Mouse (Mus musculus): Measurements from ENCODE around the gene Hs3st2. TPM values are rescaled to one million over a fixed set of nuclear protein-coding genes. Genes with fewer than 3 reads are reported as not detected.

Gene Hs3st2
- polyA plus RNA-seq, 1 experiment from 2014 or later, result 1.3 TPM

DNA sequence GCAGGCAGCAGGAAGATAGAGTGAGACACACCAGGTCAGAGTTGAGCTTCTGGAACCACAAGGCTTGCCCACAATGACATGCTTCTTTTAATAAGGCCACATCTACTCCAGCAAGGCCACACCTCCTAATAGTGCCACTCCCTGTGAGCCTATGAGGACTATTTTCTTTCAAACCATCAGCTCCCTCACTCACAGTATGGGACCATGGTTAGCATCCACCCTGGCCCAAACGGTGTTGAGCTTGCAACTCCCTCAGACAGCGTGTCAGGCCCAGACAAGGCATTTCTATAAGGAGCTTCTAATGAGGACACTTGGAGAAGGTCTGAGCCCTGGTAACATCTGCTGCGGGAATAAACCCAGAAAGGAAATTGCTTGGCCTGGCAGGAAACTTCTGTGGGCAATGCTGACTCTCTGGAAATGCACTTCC is 125.5 kb downstream of the Hs3st2 start:
- no peak overlapping the region for H3K9ac ChIP-seq
- ATAC-seq (ENCODE audit: insufficient read depth, low FRiP score, low read depth), result no peak
- WGBS, result 68% methylated on average over 3 of the region's 3 CpGs
- H3K4me2 ChIP-seq, result no peak overlapping the region
- H3K27ac ChIP-seq, result no peak overlapping the region
- no peaks in the 10 kb centered on the region for H3K36me3 ChIP-seq
- H3K4me3 ChIP-seq (replicated peaks), result no peak overlapping the region
- no peaks in the 10 kb centered on the region for H3K4me1 ChIP-seq
- H3K27me3 ChIP-seq (replicated peaks), result no peaks in the 10 kb centered on the region
- H3K9me3 ChIP-seq, result no peaks in the 10 kb centered on the region

DNA sequence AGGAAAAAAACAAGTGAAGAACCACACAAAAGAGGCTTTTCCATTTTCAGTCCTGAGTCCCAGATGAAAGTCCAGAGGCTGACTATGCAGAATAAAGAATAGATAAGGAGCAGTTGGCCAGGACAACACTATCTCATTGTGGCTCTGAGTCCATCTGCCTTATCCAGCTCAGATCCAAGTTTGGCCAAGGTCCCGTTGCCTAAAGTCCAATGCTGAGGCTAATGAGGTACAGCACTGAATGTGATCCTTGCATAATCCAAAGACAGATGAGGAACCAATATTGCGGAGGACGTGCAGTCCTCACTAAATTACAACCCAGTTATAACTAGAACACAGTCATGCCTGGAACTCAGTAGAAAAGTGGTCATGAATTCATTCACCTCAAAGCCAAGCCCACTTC is 130.5 kb downstream of the Hs3st2 start:
- H3K36me3 ChIP-seq, result no peaks in the 10 kb centered on the region
- no peak for ATAC-seq (ENCODE audit: insufficient read depth, low FRiP score, low read depth)
- H3K9me3 ChIP-seq, result no peaks in the 10 kb centered on the region
- no peaks in the 10 kb centered on the region for H3K4me1 ChIP-seq
- 87% methylated on average over 3 of the region's 3 CpGs for WGBS
- H3K4me3 ChIP-seq (replicated peaks), result no peak overlapping the region
- H3K9ac ChIP-seq, result no peak overlapping the region
- H3K27me3 ChIP-seq (replicated peaks), result no peaks in the 10 kb centered on the region
- no peak overlapping the region for H3K4me2 ChIP-seq
- H3K27ac ChIP-seq, result no peak overlapping the region

DNA sequence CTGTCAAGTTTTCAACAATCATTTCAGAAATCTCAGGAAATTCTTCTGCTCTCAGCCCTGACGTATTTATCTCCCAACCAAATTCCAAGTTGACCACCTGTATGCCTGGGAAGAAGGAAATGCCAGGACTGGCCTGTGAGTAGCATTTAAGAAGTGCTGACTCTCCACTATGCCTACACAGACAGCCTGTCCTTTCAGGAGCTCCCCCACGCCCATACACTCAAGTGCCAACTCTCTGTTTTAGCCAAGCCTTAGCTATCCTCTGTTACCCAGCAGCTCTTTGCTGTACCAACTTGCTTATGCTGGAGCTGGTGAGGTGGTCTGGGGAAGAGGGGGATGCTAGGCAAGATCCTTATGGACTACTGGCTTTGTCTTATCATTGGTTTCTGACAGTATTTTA is 137.4 kb downstream of the Hs3st2 start:
- H3K9me3 ChIP-seq, result no peaks in the 10 kb centered on the region
- no peaks in the 10 kb centered on the region for H3K4me1 ChIP-seq
- no peak overlapping the region for H3K4me2 ChIP-seq
- WGBS, result 66% methylated on average over 2 of the region's 2 CpGs
- ATAC-seq (ENCODE audit: insufficient read depth, low FRiP score, low read depth), result no peak
- H3K4me3 ChIP-seq (replicated peaks), result no peak overlapping the region
- no peak overlapping the region for H3K27ac ChIP-seq
- no peaks in the 10 kb centered on the region for H3K27me3 ChIP-seq (replicated peaks)
- H3K9ac ChIP-seq, result no peak overlapping the region
- H3K36me3 ChIP-seq, result no peaks in the 10 kb centered on the region

DNA sequence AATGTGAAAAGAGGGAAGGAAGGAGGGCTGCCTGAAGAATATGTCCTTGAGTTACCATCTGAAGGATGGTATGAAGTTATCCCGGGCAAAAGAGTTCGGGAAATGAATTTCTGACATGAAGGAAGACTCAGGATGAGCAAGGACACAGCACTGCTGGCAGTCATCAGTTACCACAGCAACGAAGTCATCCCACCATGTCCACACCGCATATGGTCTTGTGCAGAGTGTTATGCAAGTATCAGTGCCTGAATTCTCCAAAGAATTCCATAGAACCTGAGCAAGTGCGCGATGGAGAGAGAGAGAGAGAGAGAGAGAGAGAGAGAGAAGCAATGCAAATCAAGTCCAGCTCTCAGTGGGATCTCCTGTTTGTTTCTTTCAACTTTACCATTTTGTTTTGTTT is 142.0 kb downstream of the Hs3st2 start:
- Histone ChIP-seq H3K4me2 (no peak overlapping the region), H3K9me3 (no peaks in the 10 kb centered on the region), H3K9ac (no peak overlapping the region), H3K27me3 (replicated peaks) (no peaks in the 10 kb centered on the region), H3K4me3 (replicated peaks) (no peak overlapping the region), H3K4me1 (no peaks in the 10 kb centered on the region), H3K27ac (no peak overlapping the region), H3K36me3 (no peaks in the 10 kb centered on the region)
- WGBS, result 87% methylated on average over 6 of the region's 6 CpGs
- no peak for ATAC-seq (ENCODE audit: insufficient read depth, low FRiP score, low read depth)

DNA sequence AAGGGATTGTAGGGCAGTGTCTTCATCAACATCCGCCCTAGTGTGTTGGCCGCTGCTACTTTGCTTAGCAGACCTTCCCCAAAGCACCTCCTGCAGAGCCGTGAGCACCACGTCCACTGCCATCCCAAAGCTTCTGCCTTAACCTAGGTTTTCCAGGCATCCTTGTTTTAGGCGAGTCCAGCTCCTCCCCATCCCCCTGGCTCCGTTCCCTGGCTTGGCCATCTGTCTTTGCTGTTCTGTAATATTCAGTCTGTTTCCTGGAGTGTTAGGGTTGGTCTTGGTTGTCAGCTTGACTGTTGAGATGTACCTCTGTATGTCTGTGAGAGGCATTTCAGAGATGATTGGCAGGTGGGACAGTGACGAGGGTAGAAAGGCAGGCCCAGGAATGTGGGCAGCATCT is 142.7 kb downstream of the Hs3st2 start:
- ATAC-seq (ENCODE audit: insufficient read depth, low FRiP score, low read depth), result no peak
- Histone ChIP-seq H3K36me3 (no peaks in the 10 kb centered on the region), H3K4me3 (replicated peaks) (no peak overlapping the region), H3K9ac (no peak overlapping the region), H3K9me3 (no peaks in the 10 kb centered on the region), H3K4me1 (no peaks in the 10 kb centered on the region), H3K4me2 (no peak overlapping the region), H3K27me3 (replicated peaks) (no peaks in the 10 kb centered on the region), H3K27ac (no peak overlapping the region)
- 72% methylated on average over 7 of the region's 7 CpGs for WGBS

DNA sequence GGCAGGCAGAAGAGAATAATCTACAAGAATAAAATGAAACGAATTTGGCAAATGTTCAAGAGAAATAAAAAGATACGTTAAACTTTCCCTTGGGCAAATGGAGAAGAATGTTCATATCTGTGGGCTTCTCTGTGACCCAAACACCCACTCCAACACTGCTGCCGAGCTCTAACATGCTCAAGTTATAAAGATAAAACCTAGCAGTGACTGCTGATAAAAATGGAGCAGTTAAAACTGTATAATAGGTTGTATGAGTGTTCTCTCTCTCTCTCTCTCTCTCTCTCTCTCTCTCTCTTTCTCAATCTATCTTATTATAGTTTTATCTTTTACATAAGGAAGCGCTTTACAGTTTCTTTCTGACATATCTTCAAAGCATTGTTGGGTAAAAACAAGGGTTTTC is 144.3 kb downstream of the Hs3st2 start:
- H3K9ac ChIP-seq, result no peak overlapping the region
- no peak overlapping the region for H3K4me2 ChIP-seq
- ATAC-seq (ENCODE audit: insufficient read depth, low FRiP score, low read depth), result no peak
- H3K27ac ChIP-seq, result no peak overlapping the region
- no peaks in the 10 kb centered on the region for H3K27me3 ChIP-seq (replicated peaks)
- no peaks in the 10 kb centered on the region for H3K36me3 ChIP-seq
- H3K9me3 ChIP-seq, result no peaks in the 10 kb centered on the region
- H3K4me1 ChIP-seq, result no peaks in the 10 kb centered on the region
- 63% methylated on average over 4 of the region's 4 CpGs for WGBS
- H3K4me3 ChIP-seq (replicated peaks), result no peak overlapping the region

DNA sequence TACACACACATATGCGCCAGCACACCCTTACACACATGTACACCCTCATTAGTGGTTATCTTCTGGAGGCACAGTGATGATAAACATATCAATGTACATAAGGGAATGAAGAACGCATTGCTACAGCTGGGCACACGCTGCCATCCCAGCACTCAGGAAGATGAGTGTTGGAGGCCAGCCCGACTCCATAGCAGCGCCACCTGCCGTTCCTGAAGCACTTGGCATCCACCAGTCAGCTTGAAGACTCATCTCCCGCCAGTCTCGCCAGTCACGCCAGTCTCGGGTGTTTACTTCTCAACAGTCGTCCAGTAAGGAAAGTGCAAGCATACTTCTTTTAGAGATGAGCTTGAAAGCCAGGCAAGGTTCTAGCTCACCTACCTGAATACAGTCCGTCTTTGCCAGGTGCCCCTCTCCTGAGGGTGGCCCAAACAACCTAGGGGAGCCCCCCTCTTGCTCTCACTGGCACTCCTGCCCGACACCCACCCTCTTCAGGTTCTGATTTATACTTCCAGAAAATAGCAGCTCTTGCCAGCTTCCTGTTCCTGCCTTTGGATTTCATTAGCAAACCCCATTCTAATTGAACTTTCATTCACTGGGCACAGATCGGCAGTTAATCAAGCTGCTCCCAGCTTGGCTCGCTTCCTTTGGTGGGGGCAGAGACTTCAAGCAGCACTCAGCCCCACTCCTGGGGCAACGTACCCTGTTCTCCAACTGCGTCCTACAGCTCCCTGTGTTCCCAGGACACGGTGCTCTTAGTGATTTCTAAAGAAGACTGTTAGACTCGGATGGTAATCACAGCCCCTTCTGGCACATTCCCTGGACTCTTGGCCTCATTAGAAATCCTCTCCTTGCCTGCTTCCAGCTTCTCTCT is 148.0 kb downstream of the Hs3st2 start:
- H3K9ac ChIP-seq, result no peak overlapping the region
- H3K4me1 ChIP-seq, result no peaks in the 10 kb centered on the region
- H3K36me3 ChIP-seq, result no peaks in the 10 kb centered on the region
- no peaks in the 10 kb centered on the region for H3K9me3 ChIP-seq
- H3K4me2 ChIP-seq, result no peak overlapping the region
- no peak overlapping the region for H3K4me3 ChIP-seq (replicated peaks)
- H3K27ac ChIP-seq, result no peak overlapping the region
- WGBS, result 54% methylated on average over 19 of the region's 19 CpGs
- H3K27me3 ChIP-seq (replicated peaks), result no peaks in the 10 kb centered on the region
- no peak for ATAC-seq (ENCODE audit: insufficient read depth, low FRiP score, low read depth)

DNA sequence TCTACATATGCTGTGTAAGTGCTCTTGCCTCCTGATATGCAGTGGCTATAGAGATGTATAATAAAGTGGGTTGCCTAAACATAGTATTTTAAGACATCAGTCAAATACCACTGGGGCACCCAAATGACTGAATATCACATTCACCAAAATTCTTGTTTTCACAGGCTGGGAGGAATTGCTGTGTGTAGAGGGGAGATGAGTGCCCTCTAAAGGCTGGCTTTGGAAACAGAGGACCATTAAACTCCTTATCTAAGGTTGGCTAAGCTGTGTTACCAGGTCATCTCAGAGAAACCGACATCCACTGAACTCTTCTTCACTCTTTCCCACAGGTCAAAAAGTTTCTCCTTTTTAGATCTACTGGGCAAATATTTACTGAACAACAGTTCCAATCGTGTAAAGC is 150.8 kb downstream of the Hs3st2 start:
- Histone ChIP-seq H3K36me3 (no peaks in the 10 kb centered on the region), H3K27ac (no peak overlapping the region), H3K27me3 (replicated peaks) (no peaks in the 10 kb centered on the region), H3K4me3 (replicated peaks) (no peak overlapping the region), H3K9ac (no peak overlapping the region), H3K9me3 (no peaks in the 10 kb centered on the region), H3K4me2 (no peak overlapping the region), H3K4me1 (no peaks in the 10 kb centered on the region)
- 39% methylated on average over 2 of the region's 2 CpGs for WGBS
- ATAC-seq (ENCODE audit: insufficient read depth, low FRiP score, low read depth), result no peak

DNA sequence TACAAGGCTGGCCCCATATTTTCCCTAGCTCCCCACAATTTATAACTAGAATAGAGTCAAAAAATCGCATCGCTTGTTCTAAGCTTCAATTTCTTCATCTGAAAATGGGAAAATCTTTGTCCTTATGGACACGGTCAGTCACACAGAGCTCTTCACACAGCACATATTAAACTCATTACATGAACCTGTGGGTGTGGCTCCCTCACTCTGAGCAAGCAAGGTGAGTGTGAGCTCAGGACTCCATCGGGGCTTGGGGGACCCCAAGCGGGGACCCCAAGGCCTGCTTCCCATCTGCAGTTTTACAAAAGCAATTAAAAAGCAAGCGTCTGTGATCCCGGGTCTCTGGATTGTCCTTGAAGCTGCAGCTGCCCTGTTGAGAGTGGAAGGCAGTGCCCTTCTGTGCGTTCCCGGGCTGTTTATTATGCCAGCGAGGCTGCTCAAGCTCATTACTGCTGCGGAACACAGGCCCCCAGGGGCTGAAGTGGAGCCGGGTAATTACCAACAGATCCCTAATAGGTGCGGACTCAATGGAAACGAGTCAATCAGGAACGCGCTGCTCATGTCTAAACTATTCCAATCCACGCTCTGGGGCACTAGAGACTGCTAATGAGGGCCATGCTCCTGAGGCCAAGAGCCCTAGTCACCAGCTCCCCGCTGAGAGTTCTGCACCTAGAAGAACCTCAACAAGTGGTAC is 157.8 kb downstream of the Hs3st2 start:
- no peaks in the 10 kb centered on the region for H3K27me3 ChIP-seq (replicated peaks)
- 81% methylated on average over 18 of the region's 18 CpGs for WGBS
- no peak overlapping the region for H3K27ac ChIP-seq
- no peaks in the 10 kb centered on the region for H3K4me1 ChIP-seq
- no peak overlapping the region for H3K9ac ChIP-seq
- no peak overlapping the region for H3K4me3 ChIP-seq (replicated peaks)
- no peak for ATAC-seq (ENCODE audit: insufficient read depth, low FRiP score, low read depth)
- H3K4me2 ChIP-seq, result no peak overlapping the region
- H3K36me3 ChIP-seq, result no peaks in the 10 kb centered on the region
- H3K9me3 ChIP-seq, result no peaks in the 10 kb centered on the region

Data from stomach, embryonic 15.5 days (tissue).